Mouse (Mus musculus) lung, embryonic 16.5 days (tissue): ENCODE data around the gene Rapgef4. TPM values are rescaled to one million over a fixed set of nuclear protein-coding genes. Genes with fewer than 3 reads are reported as not detected.

Source experiments
- ATAC-seq: fragments of 200-750 bp; cut with Nextera tagmentation; 2 replicates; pipeline ENCODE4 v1.8.0; 2017; ENCODE audit warnings: low read depth, mild to moderate bottlenecking, moderate library complexity
- H3K27ac ChIP-seq: fragments of 300-500 bp; sonication (generic); 2 replicates; pipeline ENCODE4 v1.5.1; 2014; ENCODE audit warnings: mild to moderate bottlenecking, control low read depth, low read length
- H3K27me3 ChIP-seq: fragments of 300-500 bp; sonication (generic); 2 replicates; pipeline ENCODE4 v1.6.1; 2014; ENCODE audit warnings: low read depth, low read length, mixed read lengths; ENCODE audit not compliant: control insufficient read depth, insufficient read depth
- H3K36me3 ChIP-seq: fragments of 300-500 bp; sonication (generic); 2 replicates; pipeline ENCODE4 v1.6.1; 2014; ENCODE audit warnings: low read length; ENCODE audit not compliant: control insufficient read depth, insufficient read depth
- H3K4me1 ChIP-seq: fragments of 300-500 bp; sonication (generic); replicated peaks from 2 replicates; pipeline ENCODE4 v1.6.1; 2014; ENCODE audit warnings: low read length, mixed read lengths; ENCODE audit not compliant: control insufficient read depth, insufficient read depth
- H3K4me2 ChIP-seq: fragments of 300-500 bp; sonication (generic); 2 replicates; pipeline ENCODE4 v1.6.1; 2014; ENCODE audit warnings: low read depth, low read length, control low read depth
- H3K4me3 ChIP-seq: fragments of 300-500 bp; sonication (generic); 2 replicates; pipeline ENCODE4 v1.5.1; 2014; ENCODE audit warnings: mild to moderate bottlenecking, low read length, control low read depth
- H3K9ac ChIP-seq: fragments of 300-500 bp; sonication (generic); 2 replicates; pipeline ENCODE4 v1.6.1; 2014; ENCODE audit warnings: low read length, control low read depth
- H3K9me3 ChIP-seq: fragments of 300-500 bp; sonication (generic); 2 replicates; pipeline ENCODE4 v1.6.1; 2016; ENCODE audit warnings: low read length; ENCODE audit not compliant: control insufficient read depth
- WGBS: fragments of 180-500 bp; shearing (Covaris S2); extraction: QIAGEN DNeasy Blood & Tissue Kit; methylation state at CpG from one replicate; pipeline ENCODE4 v1.1.7; 2014; 5-methylcytosine and 5-hydroxymethylcytosine counted together
- polyA plus RNA-seq: library from polyadenylated mRNA; unstranded; fragments of >200 nt; fragmentation: Nextera tagmentation; extraction: Ambion mirVana; gene quantifications from 2 replicates; pipeline ENCODE4 v1.2.1, GENCODE M21; 2015

The Rapgef4 gene
- polyA plus RNA-seq = 3.7 and 6.8 TPM in 2 replicates

DNA sequence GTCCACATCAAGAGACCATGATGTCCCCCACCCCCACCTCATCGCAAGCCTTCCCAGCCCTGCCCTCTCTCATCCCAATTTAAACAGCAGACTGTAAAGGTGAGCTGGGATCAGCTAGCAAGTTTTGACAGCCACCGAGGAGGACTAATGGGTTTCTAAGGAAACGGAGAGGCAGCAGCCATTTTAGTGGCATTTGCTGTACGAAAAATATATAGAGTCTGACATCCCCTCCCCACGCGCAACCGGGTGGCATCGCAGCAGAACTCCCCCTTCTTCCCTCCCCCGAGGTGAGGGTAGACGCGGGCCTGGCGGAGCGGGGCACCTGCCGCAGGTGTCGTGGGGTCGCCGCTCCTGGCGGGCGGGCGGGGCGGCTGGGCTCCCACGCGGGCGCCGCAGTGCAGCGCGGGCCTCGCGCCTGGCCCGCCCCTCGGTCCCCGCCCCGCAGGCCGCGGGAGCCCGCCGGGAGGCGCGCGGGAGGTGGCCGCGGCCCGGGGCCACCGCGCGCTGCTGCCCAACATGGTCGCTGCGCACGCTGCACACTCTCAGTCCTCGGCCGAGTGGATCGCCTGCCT lies at the start of gene Rapgef4:
Gene Rapgef4 (plus strand): TSS at position 470 of the 572 bp plus-strand sequence.
- H3K4me1 ChIP-seq = peaks cover 8% of the 10 kb centered on the region
- no peaks in the 10 kb centered on the region for H3K9me3 ChIP-seq

DNA sequence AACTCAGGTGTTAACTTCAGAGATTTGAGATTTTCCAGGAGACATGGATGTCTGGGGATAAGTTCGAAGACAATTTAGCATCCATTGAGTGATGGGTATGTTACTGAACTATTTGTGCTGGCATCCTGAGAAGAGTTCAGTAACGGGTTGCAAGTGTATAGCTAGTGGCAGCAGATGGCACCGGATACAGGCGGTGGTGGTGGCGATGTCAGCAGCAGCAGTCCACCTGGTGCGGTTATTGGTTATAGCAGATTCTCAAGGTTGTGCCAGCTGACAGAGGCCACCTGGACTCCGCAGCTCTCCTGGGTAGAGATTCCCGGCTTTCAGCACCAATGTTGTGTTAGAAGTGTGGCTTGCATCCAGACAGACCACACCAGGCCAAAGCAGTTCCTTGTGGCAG lies 47.0 kb upstream of the Rapgef4 start:
- 79% methylated on average over 8 of the region's 8 CpGs for WGBS
- Histone ChIP-seq H3K4me2 (no peak overlapping the region), H3K27me3 (no peaks in the 10 kb centered on the region), H3K9ac (no peak overlapping the region), H3K4me3 (no peak overlapping the region), H3K4me1 (no peaks in the 10 kb centered on the region), H3K36me3 (no peaks in the 10 kb centered on the region), H3K9me3 (no peaks in the 10 kb centered on the region), H3K27ac (no peak overlapping the region)
- no peak for ATAC-seq

More for the DNA sequence above, at the start of gene Rapgef4:
- Histone ChIP-seq H3K36me3 (no peaks in the 10 kb centered on the region), H3K4me3 (peak within 1 kb of the TSS; percentile 64), H3K27ac (no peak within 1 kb of the TSS), H3K9ac (peak within 1 kb of the TSS; percentile 73), H3K27me3 (no peaks in the 10 kb centered on the region; the same call in 1 of the 2 replicates), H3K4me2 (peak within 1 kb of the TSS; percentile 99)
- under 1% methylated on average over 46 of the region's 52 CpGs for WGBS
- ATAC-seq = peak; percentile 79

DNA sequence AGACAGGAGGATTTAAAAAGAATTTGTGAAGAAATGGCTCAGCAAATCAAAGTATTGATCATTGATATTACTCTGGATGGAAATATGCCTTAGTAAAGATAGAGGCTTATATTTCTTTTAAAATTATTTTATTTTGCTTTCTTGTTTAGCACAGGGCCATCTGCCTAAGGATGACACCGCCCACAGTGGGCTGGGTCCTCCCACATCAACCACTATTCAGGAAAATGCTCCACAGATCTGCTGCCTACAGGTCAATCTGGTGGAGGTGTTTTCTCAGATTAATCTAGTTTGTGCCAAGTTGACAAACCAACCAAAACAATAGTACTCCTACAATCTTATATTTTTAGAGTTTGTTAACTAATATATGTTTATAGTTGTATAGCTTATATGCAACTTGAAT lies 44.3 kb upstream of the Rapgef4 start:
- H3K36me3 ChIP-seq = no peaks in the 10 kb centered on the region
- WGBS = 79% methylated on average over 1 of the region's 1 CpGs
- H3K27ac ChIP-seq = no peak overlapping the region
- no peak overlapping the region for H3K9ac ChIP-seq
- H3K27me3 ChIP-seq = no peaks in the 10 kb centered on the region
- no peak overlapping the region for H3K4me3 ChIP-seq
- H3K4me2 ChIP-seq = no peak overlapping the region
- H3K9me3 ChIP-seq = no peaks in the 10 kb centered on the region
- H3K4me1 ChIP-seq = no peaks in the 10 kb centered on the region
- no peak for ATAC-seq

DNA sequence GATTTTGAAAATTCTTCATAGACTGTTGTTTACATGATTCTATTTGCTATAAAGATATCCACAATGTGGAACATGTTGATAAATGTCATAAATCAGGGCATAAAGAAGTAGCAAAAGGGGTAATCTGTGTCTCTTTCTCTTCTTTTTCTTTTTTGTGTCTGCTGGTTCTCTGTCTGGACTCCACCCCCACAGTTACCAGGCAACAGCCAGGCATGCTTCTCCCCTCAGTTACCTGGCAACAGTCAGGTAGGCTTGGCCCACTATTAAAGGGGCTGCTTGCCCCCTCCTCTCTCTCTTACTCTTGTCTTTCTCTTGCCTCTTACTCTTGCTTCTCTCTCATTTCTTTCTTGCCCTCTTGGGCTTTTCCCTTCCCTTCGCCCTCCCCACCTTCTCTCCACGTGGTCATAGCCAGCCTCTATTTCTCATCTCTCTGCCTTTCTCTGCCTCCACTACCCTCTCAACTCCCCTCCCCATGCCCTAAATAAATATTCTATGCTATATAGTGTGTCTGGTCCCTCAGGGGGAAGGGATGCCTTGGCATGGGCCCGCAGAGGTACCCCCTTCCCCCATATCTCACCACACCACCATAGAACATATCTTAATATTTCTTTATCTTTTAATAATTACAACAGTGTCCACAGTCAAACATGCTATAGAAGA lies 43.3 kb upstream of the Rapgef4 start:
- Histone ChIP-seq H3K9me3 (no peaks in the 10 kb centered on the region), H3K27me3 (no peaks in the 10 kb centered on the region), H3K4me3 (no peak overlapping the region), H3K4me1 (no peaks in the 10 kb centered on the region), H3K9ac (no peak overlapping the region), H3K4me2 (no peak overlapping the region), H3K36me3 (no peaks in the 10 kb centered on the region), H3K27ac (no peak overlapping the region)
- 79% methylated on average over 3 of the region's 3 CpGs for WGBS
- no peak for ATAC-seq

DNA sequence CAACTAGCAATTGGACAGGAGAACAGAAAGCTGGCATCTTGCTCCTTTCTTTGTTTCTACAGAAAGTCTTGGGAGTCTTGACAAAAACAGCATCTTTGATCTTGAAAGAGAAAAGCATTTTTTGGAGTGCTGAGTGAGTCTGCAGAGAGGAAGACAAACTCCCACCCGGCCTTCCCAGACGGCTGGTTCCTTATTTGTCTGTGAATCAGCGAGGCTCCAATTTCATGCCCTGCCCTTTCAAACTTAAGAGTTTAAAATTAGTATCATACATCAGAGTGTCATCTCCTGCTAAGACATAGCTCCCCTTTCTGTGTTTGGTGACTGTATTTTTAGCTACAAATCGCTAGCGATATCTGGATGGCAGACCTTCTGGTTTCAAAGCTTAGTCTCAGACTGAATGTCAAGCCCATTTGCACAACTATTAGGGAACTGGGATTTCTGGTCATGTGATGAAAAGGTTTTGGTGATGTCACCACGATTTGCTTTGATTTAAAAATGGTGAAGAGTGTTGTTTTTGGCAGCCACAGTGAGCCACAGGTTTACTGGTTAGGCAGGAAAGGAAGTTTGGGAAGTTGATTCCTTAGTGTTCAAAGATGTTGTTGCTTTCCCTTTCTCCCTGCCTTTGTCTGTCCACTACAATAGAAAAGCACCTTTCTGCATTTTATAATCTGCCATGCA lies 42.2 kb upstream of the Rapgef4 start:
- WGBS = 39% methylated on average over 6 of the region's 6 CpGs
- H3K4me1 ChIP-seq = no peaks in the 10 kb centered on the region
- H3K4me2 ChIP-seq = no peak overlapping the region
- no peaks in the 10 kb centered on the region for H3K27me3 ChIP-seq
- H3K36me3 ChIP-seq = no peaks in the 10 kb centered on the region
- H3K9me3 ChIP-seq = no peaks in the 10 kb centered on the region
- H3K27ac ChIP-seq = no peak overlapping the region
- no peak overlapping the region for H3K9ac ChIP-seq
- ATAC-seq = no peak
- H3K4me3 ChIP-seq = no peak overlapping the region

DNA sequence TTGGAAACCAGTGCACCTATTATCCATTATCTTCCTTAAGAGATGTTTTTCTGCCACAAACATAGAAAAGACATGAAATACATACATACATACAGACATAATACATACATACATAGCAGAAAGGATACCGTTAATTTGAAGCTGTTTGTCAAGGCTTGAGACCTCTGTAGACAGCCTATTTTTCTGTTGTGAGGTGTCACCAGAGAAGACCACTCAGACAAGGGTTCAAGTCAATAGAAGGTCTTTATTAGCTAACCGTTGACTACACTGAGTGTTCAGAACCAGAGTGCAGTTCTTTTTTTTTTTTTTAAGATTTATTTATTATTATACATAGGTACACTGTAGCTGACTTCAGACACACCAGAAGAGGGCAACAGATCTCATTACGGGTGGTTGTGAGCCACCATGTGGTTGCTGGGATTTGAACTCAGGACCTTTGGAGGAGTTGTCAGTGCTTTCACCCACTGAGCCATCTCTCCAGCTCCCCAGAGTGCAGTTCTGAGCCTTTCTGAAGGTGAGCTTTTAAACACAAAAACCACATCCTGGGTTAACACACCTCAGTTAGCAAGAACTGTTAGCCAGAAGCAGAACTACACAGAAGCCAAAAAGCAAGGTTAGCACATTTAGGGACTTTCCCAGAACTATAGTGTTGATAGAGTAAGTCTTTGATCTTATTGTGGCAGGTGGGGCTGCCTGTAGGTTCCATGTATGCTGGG lies 39.9 kb upstream of the Rapgef4 start:
- no peak overlapping the region for H3K4me3 ChIP-seq
- no peak overlapping the region for H3K27ac ChIP-seq
- no peaks in the 10 kb centered on the region for H3K27me3 ChIP-seq
- no peaks in the 10 kb centered on the region for H3K4me1 ChIP-seq
- no peak overlapping the region for H3K9ac ChIP-seq
- no peaks in the 10 kb centered on the region for H3K9me3 ChIP-seq
- no peak for ATAC-seq
- H3K4me2 ChIP-seq = no peak overlapping the region
- no peaks in the 10 kb centered on the region for H3K36me3 ChIP-seq
- 92% methylated on average over 3 of the region's 3 CpGs for WGBS

DNA sequence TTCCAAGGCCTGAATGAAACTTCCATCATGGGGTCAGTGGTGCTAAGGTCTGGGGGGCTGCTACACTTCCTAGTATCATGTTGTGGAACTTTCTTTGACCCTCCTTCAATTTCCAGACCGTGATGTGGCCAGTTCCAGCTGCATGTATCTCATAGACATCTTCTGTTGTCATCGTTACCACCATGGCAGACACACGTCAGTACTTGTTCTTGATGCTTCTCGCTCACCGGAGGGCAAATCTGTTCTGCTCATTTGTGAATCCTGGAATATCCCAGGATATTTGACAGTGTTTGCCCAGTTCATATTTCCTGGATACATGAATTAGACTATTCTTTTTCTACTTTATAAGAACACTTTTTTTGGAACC lies 39.3 kb upstream of the Rapgef4 start:
- no peak for ATAC-seq
- Histone ChIP-seq H3K4me2 (no peak overlapping the region), H3K4me3 (no peak overlapping the region), H3K27me3 (no peaks in the 10 kb centered on the region), H3K9me3 (no peaks in the 10 kb centered on the region), H3K9ac (no peak overlapping the region), H3K27ac (no peak overlapping the region), H3K36me3 (no peaks in the 10 kb centered on the region), H3K4me1 (no peaks in the 10 kb centered on the region)
- 90% methylated on average over 5 of the region's 5 CpGs for WGBS

GRCm38 (mm10) chr2:71951212-71951611 lies 29.8 kb upstream of the Rapgef4 start:
- 62% methylated on average over 4 of the region's 4 CpGs for WGBS
- no peak for ATAC-seq
- no peaks in the 10 kb centered on the region for H3K27me3 ChIP-seq
- no peaks in the 10 kb centered on the region for H3K36me3 ChIP-seq
- peaks cover 3% of the 10 kb centered on the region; the same call in 1 of the 2 replicates for H3K9me3 ChIP-seq
- H3K4me2 ChIP-seq = no peak overlapping the region
- no peak overlapping the region for H3K4me3 ChIP-seq
- no peak overlapping the region for H3K27ac ChIP-seq
- H3K4me1 ChIP-seq = no peaks in the 10 kb centered on the region
- H3K9ac ChIP-seq = no peak overlapping the region

DNA sequence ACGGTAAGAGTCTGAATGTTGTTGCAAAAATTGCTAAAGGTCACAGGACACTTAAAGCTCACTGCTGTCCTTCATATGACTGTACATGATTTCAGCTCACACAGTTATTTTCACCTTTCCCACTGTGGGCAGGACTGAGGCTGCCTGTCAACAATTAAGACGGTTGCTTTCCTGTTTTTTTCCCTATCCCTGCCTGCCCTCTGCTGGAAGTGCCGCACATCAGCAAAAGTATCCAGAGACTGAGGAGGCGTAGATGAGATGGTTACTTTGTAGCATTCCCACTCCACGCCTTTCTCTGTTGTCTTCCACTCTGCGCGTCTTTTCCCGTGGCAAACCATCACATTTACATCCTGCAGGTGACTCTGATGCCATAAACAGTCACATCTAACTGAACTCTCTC lies 25.4 kb upstream of the Rapgef4 start:
- Histone ChIP-seq H3K4me2 (no peak overlapping the region), H3K27me3 (no peaks in the 10 kb centered on the region), H3K36me3 (no peaks in the 10 kb centered on the region), H3K4me3 (no peak overlapping the region), H3K9ac (no peak overlapping the region), H3K27ac (no peak overlapping the region), H3K9me3 (no peaks in the 10 kb centered on the region), H3K4me1 (no peaks in the 10 kb centered on the region)
- ATAC-seq = peak; percentile 31; the same call in 1 of the 2 replicates
- 14% methylated on average over 8 of the region's 8 CpGs for WGBS
